Mouse (Mus musculus): ENCODE data around the gene Gm8909.

GRCm38 (mm10) chr17:36193546-36194141 is 25.3 kb upstream of the Gm8909 start:
- TF ChIP-seq CTCF (IDR thresholded peaks at IDR 0.05; ENCODE audit: control insufficient read depth, insufficient read depth, insufficient replicate concordance, low read depth, low read length) (peak; percentile 83), POLR2A (IDR thresholded peaks at IDR 0.05; ENCODE audit: control insufficient read depth, low read depth, low read length) (no peak)
